Mouse (Mus musculus): Measurements from ENCODE around the gene Olfr996. TPM values are rescaled to one million over a fixed set of nuclear protein-coding genes. Genes with fewer than 3 reads are reported as not detected.

Gene Olfr996
- polyA plus RNA-seq, 1 experiment from 2014 or later: not detected

Other genes with a start within 250 kb of the Olfr996 start
- gene Olfr987, start 239.9 kb upstream of the Olfr996 start, polyA plus RNA-seq (2015; fragmentation: Nextera tagmentation; extraction: Ambion mirVana): not detected in 2 replicates
- gene Olfr988, start 216.0 kb upstream of the Olfr996 start, polyA plus RNA-seq (2015; fragmentation: Nextera tagmentation; extraction: Ambion mirVana): not detected in 2 replicates
- gene Olfr992, start 169.7 kb upstream of the Olfr996 start, polyA plus RNA-seq (2015; fragmentation: Nextera tagmentation; extraction: Ambion mirVana): not detected in 2 replicates
- not detected in 2 replicates for gene Olfr993, start 164.3 kb upstream of the Olfr996 start, polyA plus RNA-seq (2015; fragmentation: Nextera tagmentation; extraction: Ambion mirVana)
- gene Olfr994, start 142.8 kb upstream of the Olfr996 start, polyA plus RNA-seq (2015; fragmentation: Nextera tagmentation; extraction: Ambion mirVana): not detected in 2 replicates
- gene Olfr995, start 135.6 kb upstream of the Olfr996 start, polyA plus RNA-seq (2015; fragmentation: Nextera tagmentation; extraction: Ambion mirVana): not detected in 2 replicates
- gene 4833423E24Rik, start 60.2 kb upstream of the Olfr996 start, polyA plus RNA-seq (2015; fragmentation: Nextera tagmentation; extraction: Ambion mirVana): not detected in 2 replicates
- gene Olfr998, start 9.7 kb downstream of the Olfr996 start, polyA plus RNA-seq (2015; fragmentation: Nextera tagmentation; extraction: Ambion mirVana): not detected in 2 replicates
- gene Olfr1000, start 32.7 kb downstream of the Olfr996 start, polyA plus RNA-seq (2015; fragmentation: Nextera tagmentation; extraction: Ambion mirVana): not detected in 2 replicates
- gene Olfr1002, start 71.5 kb downstream of the Olfr996 start, polyA plus RNA-seq (2015; fragmentation: Nextera tagmentation; extraction: Ambion mirVana): not detected in 2 replicates
- not detected in 2 replicates for gene Olfr154, start 85.2 kb downstream of the Olfr996 start, polyA plus RNA-seq (2015; fragmentation: Nextera tagmentation; extraction: Ambion mirVana)
- not detected in 2 replicates for gene Olfr1006, start 99.6 kb downstream of the Olfr996 start, polyA plus RNA-seq (2015; fragmentation: Nextera tagmentation; extraction: Ambion mirVana)
- not detected in 2 replicates for gene Olfr1008, start 110.2 kb downstream of the Olfr996 start, polyA plus RNA-seq (2015; fragmentation: Nextera tagmentation; extraction: Ambion mirVana)
- gene Olfr1009, start 136.2 kb downstream of the Olfr996 start, polyA plus RNA-seq (2015; fragmentation: Nextera tagmentation; extraction: Ambion mirVana): not detected in 2 replicates
- not detected in 2 replicates for gene Olfr1012, start 183.6 kb downstream of the Olfr996 start, polyA plus RNA-seq (2015; fragmentation: Nextera tagmentation; extraction: Ambion mirVana)
- not detected in 2 replicates for gene Olfr1013, start 187.9 kb downstream of the Olfr996 start, polyA plus RNA-seq (2015; fragmentation: Nextera tagmentation; extraction: Ambion mirVana)
- gene Olfr1014, start 193.5 kb downstream of the Olfr996 start, polyA plus RNA-seq (2015; fragmentation: Nextera tagmentation; extraction: Ambion mirVana): not detected in 2 replicates
- not detected in 2 replicates for gene Olfr1015, start 202.8 kb downstream of the Olfr996 start, polyA plus RNA-seq (2015; fragmentation: Nextera tagmentation; extraction: Ambion mirVana)
- gene Olfr1016, start 223.3 kb downstream of the Olfr996 start, polyA plus RNA-seq (2015; fragmentation: Nextera tagmentation; extraction: Ambion mirVana): not detected in 2 replicates
- gene Olfr1018, start 239.3 kb downstream of the Olfr996 start, polyA plus RNA-seq (2015; fragmentation: Nextera tagmentation; extraction: Ambion mirVana): not detected in 2 replicates